Mouse (Mus musculus) midbrain, embryonic 16.5 days (tissue): ENCODE measurements around the gene Tmbim4. TPM values are rescaled to one million over a fixed set of nuclear protein-coding genes. Genes with fewer than 3 reads are reported as not detected.

Experiments used
- ATAC-seq: fragments of 200-750 bp; cut with Nextera tagmentation; 2 replicates; pipeline ENCODE4 v1.8.0; 2017; ENCODE audit warnings: moderate TSS enrichment
- H3K27ac ChIP-seq: fragments of 300-500 bp; sonication (generic); 2 replicates; pipeline ENCODE4 v1.5.1; 2014; ENCODE audit warnings: mild to moderate bottlenecking, low read length, mixed read lengths
- H3K27me3 ChIP-seq: fragments of 300-500 bp; sonication (generic); 2 replicates; pipeline ENCODE4 v1.6.1; 2014; ENCODE audit warnings: low read depth, low read length, mixed read lengths; ENCODE audit not compliant: control insufficient read depth, insufficient read depth
- H3K36me3 ChIP-seq: fragments of 300-500 bp; sonication (generic); 2 replicates; pipeline ENCODE4 v1.6.1; 2014; ENCODE audit warnings: mild to moderate bottlenecking, low read length, moderate library complexity, mixed read lengths; ENCODE audit not compliant: control insufficient read depth, insufficient read depth
- H3K4me1 ChIP-seq: fragments of 300-500 bp; sonication (generic); 2 replicates; pipeline ENCODE4 v1.6.1; 2014; ENCODE audit warnings: mild to moderate bottlenecking, low read length, mixed read lengths; ENCODE audit not compliant: control insufficient read depth, insufficient read depth
- H3K4me2 ChIP-seq: fragments of 300-500 bp; sonication (generic); 2 replicates; pipeline ENCODE4 v1.6.1; 2014; ENCODE audit warnings: mild to moderate bottlenecking, low read length, mixed read lengths
- H3K4me3 ChIP-seq: fragments of 300-500 bp; sonication (generic); 2 replicates; pipeline ENCODE4 v1.5.1; 2014; ENCODE audit warnings: low read depth, mild to moderate bottlenecking, low read length, moderate library complexity, mixed read lengths
- H3K9ac ChIP-seq: fragments of 300-500 bp; sonication (generic); 2 replicates; pipeline ENCODE4 v1.6.1; 2014; ENCODE audit warnings: low read depth, low read length, mixed read lengths
- H3K9me3 ChIP-seq: fragments of 300-500 bp; sonication (generic); replicated peaks from 2 replicates; pipeline ENCODE4 v1.6.1; 2014; ENCODE audit warnings: mild to moderate bottlenecking, low read length, mixed read lengths; ENCODE audit not compliant: control insufficient read depth, poor library complexity, severe bottlenecking
- WGBS: fragments of 180-500 bp; shearing (Covaris S2); extraction: QIAGEN DNeasy Blood & Tissue Kit; methylation state at CpG from one replicate; pipeline ENCODE4 v1.1.7; 2014; 5-methylcytosine and 5-hydroxymethylcytosine counted together
- polyA plus RNA-seq: library from polyadenylated mRNA; unstranded; fragments of >200 nt; fragmentation: Nextera tagmentation; extraction: Ambion mirVana; gene quantifications from 2 replicates; pipeline ENCODE4 v1.2.1, GENCODE M21; 2015

Tmbim4 gene
- 88.7 and 89.7 TPM in 2 replicates for polyA plus RNA-seq

DNA sequence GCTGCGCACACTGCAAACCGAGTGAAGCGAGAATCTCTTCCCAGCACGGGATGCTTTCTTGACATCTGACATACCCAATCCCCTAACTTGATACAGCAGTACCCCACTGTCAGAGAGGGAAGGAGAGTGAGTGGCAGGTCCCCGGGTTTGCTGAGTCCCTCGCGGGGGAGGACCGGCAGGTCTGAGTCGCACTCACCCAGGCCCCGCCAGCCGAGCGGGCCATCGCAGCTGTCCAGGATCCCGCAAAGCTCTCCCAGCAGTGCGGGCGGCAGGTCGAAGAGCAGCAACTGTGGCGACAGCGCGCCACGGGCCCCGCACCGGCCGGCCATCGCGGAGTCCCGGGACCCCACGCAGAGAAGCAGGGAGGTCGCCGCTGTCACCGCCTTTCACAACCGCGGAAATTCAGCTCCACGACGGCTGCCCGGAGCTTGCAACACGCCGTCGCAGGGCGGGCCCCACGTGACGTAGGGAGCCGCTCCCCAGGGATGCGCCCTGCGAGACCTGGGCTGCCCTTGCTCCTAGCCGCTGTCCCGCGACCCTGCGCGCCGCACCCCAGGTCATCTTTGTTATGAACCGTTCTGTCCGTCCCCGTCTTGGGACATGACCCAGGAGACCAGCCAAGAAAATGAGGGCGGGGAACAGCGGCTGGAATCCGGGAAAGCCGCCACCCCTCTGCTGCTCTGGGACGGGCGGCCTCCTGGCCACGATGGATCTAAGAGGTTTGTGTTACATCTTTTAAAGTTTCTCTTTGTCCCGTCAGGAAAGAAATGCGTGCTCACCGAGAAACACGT, at the start of gene Tmbim4:
Gene Tmbim4 (plus strand): TSS at position 460 of the 791 bp plus-strand sequence.
- Histone ChIP-seq H3K36me3 (no peaks in the 10 kb centered on the region), H3K4me3 (peak within 1 kb of the TSS; percentile 44), H3K4me2 (peak within 1 kb of the TSS; percentile 71), H3K4me1 (peaks cover 5% of the 10 kb centered on the region; the same call in 1 of the 2 replicates), H3K27me3 (peaks cover 8% of the 10 kb centered on the region), H3K9me3 (no peaks in the 10 kb centered on the region), H3K9ac (peak within 1 kb of the TSS; percentile 30), H3K27ac (no peak within 1 kb of the TSS)
- ATAC-seq = no peak
- 1% methylated on average over 65 of the region's 65 CpGs for WGBS

GRCm38 (mm10) chr10:120151672-120152071, 49.7 kb upstream of the Tmbim4 start:
- 96% methylated on average over 7 of the region's 7 CpGs for WGBS
- H3K4me3 ChIP-seq = no peak overlapping the region
- no peak for ATAC-seq

GRCm38 (mm10) chr10:120153911-120154310, 47.5 kb upstream of the Tmbim4 start:
- H3K9ac ChIP-seq = no peak overlapping the region
- H3K36me3 ChIP-seq = no peaks in the 10 kb centered on the region
- H3K4me3 ChIP-seq = no peak overlapping the region
- H3K4me2 ChIP-seq = no peak overlapping the region
- ATAC-seq = no peak
- H3K9me3 ChIP-seq = no peaks in the 10 kb centered on the region
- 88% methylated on average over 2 of the region's 2 CpGs for WGBS
- no peaks in the 10 kb centered on the region for H3K4me1 ChIP-seq
- H3K27me3 ChIP-seq = no peaks in the 10 kb centered on the region
- H3K27ac ChIP-seq = no peak overlapping the region

More at GRCm38 (mm10) chr10:120151672-120152071, 49.7 kb upstream of the Tmbim4 start:
- no peaks in the 10 kb centered on the region for H3K4me1 ChIP-seq
- no peak overlapping the region for H3K27ac ChIP-seq
- no peak overlapping the region for H3K9ac ChIP-seq
- H3K4me2 ChIP-seq = no peak overlapping the region
- no peaks in the 10 kb centered on the region for H3K27me3 ChIP-seq
- H3K9me3 ChIP-seq = no peaks in the 10 kb centered on the region
- no peaks in the 10 kb centered on the region for H3K36me3 ChIP-seq

DNA sequence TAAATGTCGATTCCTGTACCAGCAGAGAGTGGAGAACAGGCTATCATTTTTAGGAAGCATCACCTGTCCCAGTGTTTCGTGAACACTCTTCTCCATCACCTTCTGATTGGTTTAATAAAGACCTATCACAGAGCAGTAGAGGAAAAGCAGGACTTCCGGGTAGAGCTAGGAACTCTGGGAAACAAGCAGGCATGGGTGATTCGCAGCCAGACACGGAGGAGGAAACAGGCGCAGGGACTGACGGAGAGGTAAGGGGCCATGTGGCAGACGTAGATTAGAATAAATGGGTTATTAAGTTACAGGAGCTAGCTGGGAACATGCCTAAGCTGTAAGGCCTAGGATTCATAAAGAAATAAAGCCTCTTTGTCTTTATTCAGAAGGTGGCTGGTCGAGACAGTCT, 40.9 kb upstream of the Tmbim4 start:
- H3K4me1 ChIP-seq = no peaks in the 10 kb centered on the region
- H3K27me3 ChIP-seq = no peaks in the 10 kb centered on the region
- no peak overlapping the region for H3K4me2 ChIP-seq
- H3K9ac ChIP-seq = no peak overlapping the region
- H3K9me3 ChIP-seq = no peaks in the 10 kb centered on the region
- H3K4me3 ChIP-seq = no peak overlapping the region
- WGBS = 91% methylated on average over 9 of the region's 9 CpGs
- H3K36me3 ChIP-seq = no peaks in the 10 kb centered on the region
- no peak for ATAC-seq
- no peak overlapping the region for H3K27ac ChIP-seq

GRCm38 (mm10) chr10:120162840-120163239, 38.5 kb upstream of the Tmbim4 start:
- 88% methylated on average over 10 of the region's 10 CpGs for WGBS
- ATAC-seq = no peak
- Histone ChIP-seq H3K9ac (no peak overlapping the region), H3K4me1 (no peaks in the 10 kb centered on the region), H3K9me3 (no peaks in the 10 kb centered on the region), H3K4me2 (no peak overlapping the region), H3K36me3 (no peaks in the 10 kb centered on the region), H3K4me3 (no peak overlapping the region), H3K27me3 (no peaks in the 10 kb centered on the region), H3K27ac (no peak overlapping the region)

DNA sequence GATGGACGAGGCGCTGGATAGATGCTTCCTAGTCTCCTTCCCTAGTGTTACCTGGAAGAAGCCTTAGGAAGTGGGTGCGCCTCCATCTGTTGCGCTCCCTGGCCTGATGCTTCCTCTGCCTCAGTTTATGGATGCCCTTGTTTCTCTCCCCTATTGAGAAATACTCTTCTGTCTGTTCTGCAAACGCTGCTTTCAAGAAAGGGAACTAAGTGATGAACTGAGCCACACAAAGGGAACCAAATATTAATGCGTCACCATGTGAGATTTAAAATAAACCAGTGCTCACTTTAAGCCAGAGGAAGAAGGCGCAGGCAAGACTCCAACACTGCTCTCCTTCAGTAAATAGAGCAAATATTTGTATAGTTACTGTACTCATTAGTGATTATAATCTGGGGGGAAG, 37.9 kb upstream of the Tmbim4 start:
- H3K9me3 ChIP-seq = no peaks in the 10 kb centered on the region
- no peaks in the 10 kb centered on the region for H3K27me3 ChIP-seq
- 94% methylated on average over 7 of the region's 7 CpGs for WGBS
- no peaks in the 10 kb centered on the region for H3K36me3 ChIP-seq
- no peak for ATAC-seq
- no peak overlapping the region for H3K9ac ChIP-seq
- H3K4me2 ChIP-seq = no peak overlapping the region
- H3K4me3 ChIP-seq = no peak overlapping the region
- H3K4me1 ChIP-seq = no peaks in the 10 kb centered on the region
- H3K27ac ChIP-seq = no peak overlapping the region

GRCm38 (mm10) chr10:120164931-120165792, 36.2 kb upstream of the Tmbim4 start:
- no peak for ATAC-seq
- Histone ChIP-seq H3K4me3 (no peak overlapping the region), H3K9ac (no peak overlapping the region), H3K4me2 (no peak overlapping the region), H3K9me3 (no peaks in the 10 kb centered on the region), H3K27me3 (no peaks in the 10 kb centered on the region), H3K36me3 (no peaks in the 10 kb centered on the region), H3K27ac (no peak overlapping the region), H3K4me1 (no peaks in the 10 kb centered on the region)
- WGBS = 86% methylated on average over 19 of the region's 19 CpGs

- Histone ChIP-seq H3K36me3 (no peaks in the 10 kb centered on the region), H3K27me3 (no peaks in the 10 kb centered on the region), H3K9me3 (no peaks in the 10 kb centered on the region), H3K4me3 (no peak overlapping the region), H3K4me2 (no peak overlapping the region), H3K27ac (no peak overlapping the region), H3K9ac (no peak overlapping the region), H3K4me1 (no peaks in the 10 kb centered on the region)
- no peak for ATAC-seq
- 92% methylated on average over 17 of the region's 17 CpGs for WGBS
Measured at GRCm38 (mm10) chr10:120165793-120166503, 35.4 kb upstream of the Tmbim4 start.
